Mouse (Mus musculus): ENCODE results near the gene Stx8. TPM values are rescaled to one million over a fixed set of nuclear protein-coding genes. Genes with fewer than 3 reads are reported as not detected.

Gene Stx8
- polyA plus RNA-seq, 1 experiment from 2014 or later = 68.5 TPM

- peaks cover 8% of the 10 kb centered on the region; the same call in 1 of the 2 replicates for H3K4me1 ChIP-seq (ENCODE audit: control insufficient read depth, insufficient read depth, low read length)
- H3K9ac ChIP-seq (replicated peaks; ENCODE audit: low read depth, low read length) = no peak overlapping the region
- no peaks in the 10 kb centered on the region for H3K27me3 ChIP-seq (ENCODE audit: control insufficient read depth, insufficient read depth, low read length)
- no peaks in the 10 kb centered on the region for H3K36me3 ChIP-seq (ENCODE audit: control insufficient read depth, insufficient read depth, low read length)
- WGBS = 88% methylated on average over 7 of the region's 7 CpGs
- H3K4me2 ChIP-seq (replicated peaks; ENCODE audit: low read depth, low read length) = no peak overlapping the region
- H3K4me3 ChIP-seq (ENCODE audit: low read depth, low read length) = no peak overlapping the region
- H3K27ac ChIP-seq (ENCODE audit: low read length) = no peak overlapping the region
- no peak for ATAC-seq (ENCODE audit: insufficient number of reproducible peaks, insufficient read depth, low FRiP score, low read depth)
- H3K9me3 ChIP-seq (ENCODE audit: control insufficient read depth, low read depth, low read length) = no peaks in the 10 kb centered on the region
These were observed 56.0 kb downstream of the Stx8 start for GRCm38 (mm10) chr11:68021976-68022375.

GRCm38 (mm10) chr11:68022895-68023294 is 56.9 kb downstream of the Stx8 start:
- Histone ChIP-seq H3K27ac (ENCODE audit: low read length) (peak overlapping the region; percentile 23; the same call in 1 of the 2 replicates), H3K9me3 (ENCODE audit: control insufficient read depth, low read depth, low read length) (no peaks in the 10 kb centered on the region), H3K4me3 (ENCODE audit: low read depth, low read length) (no peak overlapping the region), H3K27me3 (ENCODE audit: control insufficient read depth, insufficient read depth, low read length) (no peaks in the 10 kb centered on the region), H3K4me1 (ENCODE audit: control insufficient read depth, insufficient read depth, low read length) (peaks cover 8% of the 10 kb centered on the region; the same call in 1 of the 2 replicates), H3K4me2 (replicated peaks; ENCODE audit: low read depth, low read length) (no peak overlapping the region), H3K9ac (replicated peaks; ENCODE audit: low read depth, low read length) (no peak overlapping the region), H3K36me3 (ENCODE audit: control insufficient read depth, insufficient read depth, low read length) (no peaks in the 10 kb centered on the region)
- 42% methylated on average over 5 of the region's 5 CpGs for WGBS
- ATAC-seq (ENCODE audit: insufficient number of reproducible peaks, insufficient read depth, low FRiP score, low read depth) = no peak

- H3K9ac ChIP-seq (replicated peaks; ENCODE audit: low read depth, low read length) = no peak overlapping the region
- H3K4me1 ChIP-seq (ENCODE audit: control insufficient read depth, insufficient read depth, low read length) = peaks cover 8% of the 10 kb centered on the region; the same call in 1 of the 2 replicates
- no peaks in the 10 kb centered on the region for H3K27me3 ChIP-seq (ENCODE audit: control insufficient read depth, insufficient read depth, low read length)
- no peak overlapping the region for H3K4me2 ChIP-seq (replicated peaks; ENCODE audit: low read depth, low read length)
- no peaks in the 10 kb centered on the region for H3K36me3 ChIP-seq (ENCODE audit: control insufficient read depth, insufficient read depth, low read length)
- WGBS = 38% methylated on average over 8 of the region's 8 CpGs
- H3K9me3 ChIP-seq (ENCODE audit: control insufficient read depth, low read depth, low read length) = no peaks in the 10 kb centered on the region
- H3K27ac ChIP-seq (ENCODE audit: low read length) = no peak overlapping the region
- no peak overlapping the region for H3K4me3 ChIP-seq (ENCODE audit: low read depth, low read length)
- 0 out of 2 replicates have a peak, but pooled peaks have one; percentile 2 for ATAC-seq (ENCODE audit: insufficient number of reproducible peaks, insufficient read depth, low FRiP score, low read depth)
These were observed 57.9 kb downstream of the Stx8 start for GRCm38 (mm10) chr11:68023811-68024369.

DNA sequence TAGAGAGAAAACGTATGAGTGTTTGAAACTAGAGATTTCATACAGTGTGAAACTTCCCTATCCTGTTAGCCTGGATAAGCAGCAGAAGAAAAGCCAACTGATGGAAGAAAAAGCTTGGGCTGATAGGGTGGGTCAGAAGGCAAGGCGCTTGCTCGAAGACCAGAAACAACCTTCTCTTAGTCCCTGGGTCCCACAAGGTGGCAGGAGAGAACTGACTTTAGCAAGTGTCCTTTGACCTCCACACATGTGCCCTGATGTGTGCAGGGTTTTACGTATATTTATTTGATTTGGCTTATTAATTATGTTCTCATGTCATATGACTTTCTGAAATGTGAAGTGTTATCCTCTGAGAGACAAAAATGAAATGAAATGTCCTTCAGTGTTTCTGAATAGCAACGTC is 60.6 kb downstream of the Stx8 start:
- 82% methylated on average over 5 of the region's 5 CpGs for WGBS
- Histone ChIP-seq H3K9me3 (ENCODE audit: control insufficient read depth, low read depth, low read length) (no peaks in the 10 kb centered on the region), H3K4me2 (replicated peaks; ENCODE audit: low read depth, low read length) (no peak overlapping the region), H3K27me3 (ENCODE audit: control insufficient read depth, insufficient read depth, low read length) (no peaks in the 10 kb centered on the region), H3K27ac (ENCODE audit: low read length) (no peak overlapping the region), H3K4me3 (ENCODE audit: low read depth, low read length) (no peak overlapping the region), H3K36me3 (ENCODE audit: control insufficient read depth, insufficient read depth, low read length) (no peaks in the 10 kb centered on the region), H3K4me1 (ENCODE audit: control insufficient read depth, insufficient read depth, low read length) (peaks cover 11% of the 10 kb centered on the region; the same call in 1 of the 2 replicates), H3K9ac (replicated peaks; ENCODE audit: low read depth, low read length) (no peak overlapping the region)
- no peak for ATAC-seq (ENCODE audit: insufficient number of reproducible peaks, insufficient read depth, low FRiP score, low read depth)

- Histone ChIP-seq H3K4me2 (replicated peaks; ENCODE audit: low read depth, low read length) (no peak overlapping the region), H3K4me3 (ENCODE audit: low read depth, low read length) (no peak overlapping the region), H3K9me3 (ENCODE audit: control insufficient read depth, low read depth, low read length) (no peaks in the 10 kb centered on the region), H3K9ac (replicated peaks; ENCODE audit: low read depth, low read length) (no peak overlapping the region), H3K4me1 (ENCODE audit: control insufficient read depth, insufficient read depth, low read length) (0 out of 2 replicates have a peak, but pooled peaks cover 7% of the 10 kb centered on the region), H3K27ac (ENCODE audit: low read length) (no peak overlapping the region), H3K36me3 (ENCODE audit: control insufficient read depth, insufficient read depth, low read length) (no peaks in the 10 kb centered on the region), H3K27me3 (ENCODE audit: control insufficient read depth, insufficient read depth, low read length) (no peaks in the 10 kb centered on the region)
- ATAC-seq (ENCODE audit: insufficient number of reproducible peaks, insufficient read depth, low FRiP score, low read depth) = no peak
- WGBS = 49% methylated on average over 4 of the region's 4 CpGs
These were observed 63.1 kb downstream of the Stx8 start for GRCm38 (mm10) chr11:68029079-68029478.

DNA sequence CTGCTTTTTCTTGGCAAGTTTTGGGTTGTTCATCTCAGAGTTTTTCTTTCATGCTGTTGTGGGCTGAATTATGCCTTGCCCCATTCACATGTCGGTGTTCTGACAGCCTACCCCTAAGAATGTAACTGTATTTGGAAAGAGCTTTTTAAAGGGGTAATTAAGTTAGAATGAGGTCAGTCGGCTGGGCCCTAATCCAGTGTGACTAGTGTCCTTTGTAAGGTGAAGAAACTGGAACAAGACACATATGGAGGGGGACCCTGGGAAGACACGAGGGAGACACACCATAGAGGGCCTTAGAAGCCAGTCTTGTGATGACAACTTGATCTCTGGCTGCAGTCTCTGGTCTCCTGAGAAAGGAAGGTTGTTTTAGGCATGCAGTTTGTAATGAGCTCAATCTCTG is 63.9 kb downstream of the Stx8 start:
- WGBS = 47% methylated on average over 3 of the region's 3 CpGs
- Histone ChIP-seq H3K4me3 (ENCODE audit: low read depth, low read length) (no peak overlapping the region), H3K4me1 (ENCODE audit: control insufficient read depth, insufficient read depth, low read length) (0 out of 2 replicates have a peak, but pooled peaks cover 7% of the 10 kb centered on the region), H3K4me2 (replicated peaks; ENCODE audit: low read depth, low read length) (no peak overlapping the region), H3K9me3 (ENCODE audit: control insufficient read depth, low read depth, low read length) (no peaks in the 10 kb centered on the region), H3K27me3 (ENCODE audit: control insufficient read depth, insufficient read depth, low read length) (no peaks in the 10 kb centered on the region), H3K9ac (replicated peaks; ENCODE audit: low read depth, low read length) (no peak overlapping the region), H3K36me3 (ENCODE audit: control insufficient read depth, insufficient read depth, low read length) (no peaks in the 10 kb centered on the region), H3K27ac (ENCODE audit: low read length) (no peak overlapping the region)
- no peak for ATAC-seq (ENCODE audit: insufficient number of reproducible peaks, insufficient read depth, low FRiP score, low read depth)

DNA sequence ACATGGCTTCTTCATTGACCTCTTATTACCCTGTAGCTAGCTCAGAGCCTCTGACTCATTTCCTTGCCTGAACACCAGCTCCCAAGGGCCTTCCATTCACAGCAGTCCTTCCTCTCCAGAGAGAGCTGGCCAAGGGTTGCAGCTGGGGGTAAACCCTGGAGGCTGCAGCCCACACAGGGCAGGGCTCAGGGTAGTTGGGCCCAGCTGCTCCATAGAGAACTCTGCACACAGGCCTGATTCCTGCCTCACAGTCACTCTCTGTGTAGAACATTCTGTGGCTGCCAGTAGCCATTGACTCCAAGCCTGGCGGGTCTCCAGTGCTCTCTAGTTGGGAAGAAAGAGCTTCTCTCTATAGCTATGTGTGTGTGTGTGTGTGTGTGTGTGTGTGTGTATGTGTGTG is 64.8 kb downstream of the Stx8 start:
- no peak overlapping the region for H3K9ac ChIP-seq (replicated peaks; ENCODE audit: low read depth, low read length)
- H3K36me3 ChIP-seq (ENCODE audit: control insufficient read depth, insufficient read depth, low read length) = no peaks in the 10 kb centered on the region
- 0 out of 2 replicates have a peak, but pooled peaks cover 7% of the 10 kb centered on the region for H3K4me1 ChIP-seq (ENCODE audit: control insufficient read depth, insufficient read depth, low read length)
- WGBS = 100% methylated on average over 1 of the region's 1 CpGs
- H3K4me3 ChIP-seq (ENCODE audit: low read depth, low read length) = no peak overlapping the region
- no peak for ATAC-seq (ENCODE audit: insufficient number of reproducible peaks, insufficient read depth, low FRiP score, low read depth)
- H3K4me2 ChIP-seq (replicated peaks; ENCODE audit: low read depth, low read length) = no peak overlapping the region
- no peak overlapping the region for H3K27ac ChIP-seq (ENCODE audit: low read length)
- H3K9me3 ChIP-seq (ENCODE audit: control insufficient read depth, low read depth, low read length) = no peaks in the 10 kb centered on the region
- no peaks in the 10 kb centered on the region for H3K27me3 ChIP-seq (ENCODE audit: control insufficient read depth, insufficient read depth, low read length)

DNA sequence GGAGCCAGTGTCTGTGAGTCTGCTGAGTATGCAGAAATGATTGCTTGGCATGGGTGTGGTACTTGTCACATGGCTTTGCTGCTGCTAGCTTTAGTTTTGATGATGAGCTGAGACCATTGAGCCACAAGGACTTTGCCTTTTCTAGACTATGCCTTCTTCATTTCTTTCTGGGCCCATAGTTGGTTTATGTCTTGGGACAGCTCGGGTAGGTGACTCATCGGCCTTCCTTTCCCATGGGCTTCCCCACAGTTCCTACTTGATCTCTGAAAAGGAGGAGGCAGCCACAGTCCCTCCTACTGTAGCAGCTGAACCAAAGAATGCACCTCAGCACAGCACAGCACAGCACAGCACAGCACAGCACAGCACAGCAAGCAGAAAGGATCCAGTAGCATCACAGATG is 66.5 kb downstream of the Stx8 start:
- H3K27me3 ChIP-seq (ENCODE audit: control insufficient read depth, insufficient read depth, low read length) = no peaks in the 10 kb centered on the region
- no peak overlapping the region for H3K4me3 ChIP-seq (ENCODE audit: low read depth, low read length)
- H3K36me3 ChIP-seq (ENCODE audit: control insufficient read depth, insufficient read depth, low read length) = no peaks in the 10 kb centered on the region
- no peak for ATAC-seq (ENCODE audit: insufficient number of reproducible peaks, insufficient read depth, low FRiP score, low read depth)
- 71% methylated on average over 2 of the region's 2 CpGs for whole genome bisulfite sequencing
- no peaks in the 10 kb centered on the region for H3K9me3 ChIP-seq (ENCODE audit: control insufficient read depth, low read depth, low read length)
- H3K27ac ChIP-seq (ENCODE audit: low read length) = no peak overlapping the region
- H3K9ac ChIP-seq (replicated peaks; ENCODE audit: low read depth, low read length) = no peak overlapping the region
- H3K4me1 ChIP-seq (ENCODE audit: control insufficient read depth, insufficient read depth, low read length) = 0 out of 2 replicates have a peak, but pooled peaks cover 12% of the 10 kb centered on the region
- no peak overlapping the region for H3K4me2 ChIP-seq (replicated peaks; ENCODE audit: low read depth, low read length)

All from stomach, embryonic 14.5 days (tissue).